Mouse (Mus musculus): ENCODE measurements around the gene Vcam1.
A peak's percentile ranks its signal among the peaks of the same experiment; 100 is the strongest.

Gene Vcam1

GRCm38 (mm10) chr3:116080939-116081676, 48.4 kb downstream of the Vcam1 start:
- DNase-seq = no peak

GRCm38 (mm10) chr3:116080166-116080788, 49.2 kb downstream of the Vcam1 start:
- DNase-seq = no peak

GRCm38 (mm10) chr3:116078490-116078889, 51.0 kb downstream of the Vcam1 start:
- no peak for DNase-seq

- DNase-seq = no peak
Observed at GRCm38 (mm10) chr3:116076739-116077138, 52.7 kb downstream of the Vcam1 start.

GRCm38 (mm10) chr3:116072584-116072983, 56.9 kb downstream of the Vcam1 start:
- peak in 1 of 2 experiments; percentile 7 for DNase-seq

GRCm38 (mm10) chr3:116062141-116062540, 67.3 kb downstream of the Vcam1 start:
- DNase-seq = no peak

GRCm38 (mm10) chr3:116060320-116060719, 69.2 kb downstream of the Vcam1 start:
- DNase-seq = no peak

Data from lung, adult 18-20 months (tissue).